1 mouse cellular context compared by ENCODE assay signal in the genomic region with DNA sequence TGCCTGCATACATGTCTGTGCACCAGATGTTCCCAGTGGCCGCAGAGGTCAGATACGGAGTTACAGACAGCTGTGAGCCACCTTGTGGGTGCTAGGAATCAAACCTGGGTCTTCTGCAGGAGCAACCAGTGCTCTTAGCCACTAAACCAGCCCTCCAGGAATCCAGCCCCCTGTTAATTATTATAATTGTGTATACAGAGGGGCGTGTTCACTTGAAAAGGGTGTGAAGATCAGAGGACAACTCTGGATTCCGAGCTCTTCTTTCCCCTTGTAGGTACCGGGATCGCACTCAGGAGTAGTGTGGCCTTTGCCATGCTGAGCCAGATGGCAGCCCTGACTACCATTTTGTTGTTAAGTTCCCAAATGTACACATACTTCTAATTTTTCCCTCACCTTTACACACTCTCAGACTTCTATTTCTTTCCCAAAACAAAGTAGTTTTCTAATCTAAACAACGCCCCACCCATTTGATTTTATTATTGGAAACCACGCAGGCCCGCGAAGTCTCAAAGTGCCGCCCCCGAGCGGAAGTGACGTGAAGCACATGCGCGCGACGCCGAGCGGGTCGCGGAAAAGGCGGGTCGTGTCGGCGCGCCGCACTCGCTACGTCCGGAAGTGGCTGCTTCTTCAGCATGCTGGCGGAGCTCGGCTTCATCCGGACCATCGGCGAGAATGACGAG.
TF ChIP-seq lines count a peak whose summit lies in the region.

A gene (plus strand): TSS at position 492 of the 680 bp plus-strand sequence.

TF ChIP-seq in MEL, 35 proteins besides CTCF, POLR2A, EP300 and RAD21 (continued from another document):
- TF ChIP-seq POLR2AphosphoS5 (IDR thresholded peaks at IDR 0.05; ENCODE audit: borderline replicate concordance, low read depth, low read length) (no peak), MEF2A (IDR thresholded peaks at IDR 0.05; ENCODE audit: extremely low read depth, insufficient replicate concordance, low read depth, low read length, poor library complexity, severe bottlenecking) (no peak), USF2 (IDR thresholded peaks at IDR 0.05; ENCODE audit: borderline replicate concordance in 1 of 2, insufficient read depth in 1 of 2, low read depth in 1 of 2, low read length in 2 of 2) (no peak)
